Mouse (Mus musculus) gastrocnemius, postnatal 4 days (tissue): ENCODE measurements at regions not wholly inside any gene's neighbourhood (a gene's known extent, or its start where the extent isn't known, plus 50 kb on each side); places are given as distances from the start of the nearest gene placed in this dataset.

Experiments used
- DNase-seq, 2 experiments: peaks; one replicate each; pipeline ENCODE4 v3.0.0; 2021 to 2022; ENCODE audit warnings: low spot score in 2 of 2, mixed read lengths in 2 of 2

- DNase-seq: peak in 1 of 2 experiments; percentile 34
Observed at GRCm38 (mm10) chr14:102020161-102020605, 290.4 kb downstream of the Lmo7 start.

- no peak for DNase-seq
Observed at GRCm38 (mm10) chr14:102019320-102019719, 289.6 kb downstream of the Lmo7 start.

- no peak for DNase-seq
Observed at GRCm38 (mm10) chr14:102016572-102016971, 286.8 kb downstream of the Lmo7 start.

- no peak for DNase-seq
Observed at GRCm38 (mm10) chr14:102014976-102015603, 285.3 kb downstream of the Lmo7 start.

- no peak for DNase-seq
Observed at GRCm38 (mm10) chr14:102013238-102013637, 283.5 kb downstream of the Lmo7 start.

GRCm38 (mm10) chr14:101997535-101997934 is 267.8 kb downstream of the Lmo7 start:
- DNase-seq: no peak

GRCm38 (mm10) chr14:101984401-101984800 is 254.6 kb downstream of the Lmo7 start:
- no peak for DNase-seq
